Mouse (Mus musculus): ENCODE results near the gene Elmo1. TPM values are rescaled to one million over a fixed set of nuclear protein-coding genes. Genes with fewer than 3 reads are reported as not detected.

The Elmo1 gene
- polyA plus RNA-seq, 1 experiment = not detected

- H3K27me3 ChIP-seq (ENCODE audit: control insufficient read depth, insufficient read depth, insufficient read length) = no peaks in the 10 kb centered on the region
- H3K79me2 ChIP-seq (ENCODE audit: control insufficient read depth, insufficient read depth) = no peaks in the 10 kb centered on the region
- TF ChIP-seq MYOD1 (IDR thresholded peaks at IDR 0.05; ENCODE audit: control insufficient read depth, insufficient read length, low read depth) = no peak
- TF ChIP-seq MAX (IDR thresholded peaks at IDR 0.05) = no peak
- TF ChIP-seq USF1 (IDR thresholded peaks at IDR 0.05; ENCODE audit: low read depth) = no peak
- no peak for TF ChIP-seq MYOG (IDR thresholded peaks at IDR 0.05; ENCODE audit: control insufficient read depth, extremely low read depth, insufficient read length)
- no peak for TF ChIP-seq CEBPB (IDR thresholded peaks at IDR 0.05; ENCODE audit: low read depth)
- TF ChIP-seq CTCF (IDR thresholded peaks at IDR 0.05; ENCODE audit: control insufficient read depth, insufficient read depth, insufficient read length) = no peak
- no peak for TF ChIP-seq FOSL1 (IDR thresholded peaks at IDR 0.05; ENCODE audit: insufficient read depth, low read length, poor library complexity, severe bottlenecking)
Measured at GRCm38 (mm10) chr13:20286680-20287079, 196.3 kb downstream of the Elmo1 start.

GRCm38 (mm10) chr13:20288393-20288792 lies 198.0 kb downstream of the Elmo1 start:
- H3ac ChIP-seq (ENCODE audit: control insufficient read depth, insufficient read length, low read depth) = no peak overlapping the region
- H3K36me3 ChIP-seq (ENCODE audit: control insufficient read depth, insufficient read depth) = no peaks in the 10 kb centered on the region
- H3K27me3 ChIP-seq (ENCODE audit: control insufficient read depth, insufficient read depth, insufficient read length) = no peaks in the 10 kb centered on the region
- no peak for TF ChIP-seq MYOD1 (IDR thresholded peaks at IDR 0.05; ENCODE audit: control insufficient read depth, insufficient read length, low read depth)
- TF ChIP-seq USF1 (IDR thresholded peaks at IDR 0.05; ENCODE audit: low read depth) = no peak
- TF ChIP-seq MAX (IDR thresholded peaks at IDR 0.05) = no peak
- TF ChIP-seq FOSL1 (IDR thresholded peaks at IDR 0.05; ENCODE audit: insufficient read depth, low read length, poor library complexity, severe bottlenecking) = no peak
- TF ChIP-seq MYOG (IDR thresholded peaks at IDR 0.05; ENCODE audit: control insufficient read depth, extremely low read depth, insufficient read length) = no peak
- H3K79me2 ChIP-seq (ENCODE audit: control insufficient read depth, insufficient read depth) = no peaks in the 10 kb centered on the region
- no peaks in the 10 kb centered on the region for H3K79me3 ChIP-seq (ENCODE audit: low read depth)
- H3K4me3 ChIP-seq (ENCODE audit: insufficient read depth, poor library complexity, severe bottlenecking) = no peak overlapping the region

More at GRCm38 (mm10) chr13:20286680-20287079, 196.3 kb downstream of the Elmo1 start:
- no peaks in the 10 kb centered on the region for H3K36me3 ChIP-seq (ENCODE audit: control insufficient read depth, insufficient read depth)
- no peaks in the 10 kb centered on the region for H3K79me3 ChIP-seq (ENCODE audit: low read depth)
- no peak overlapping the region for H3K4me3 ChIP-seq (ENCODE audit: insufficient read depth, poor library complexity, severe bottlenecking)
- H3ac ChIP-seq (ENCODE audit: control insufficient read depth, insufficient read length, low read depth) = no peak overlapping the region

DNA sequence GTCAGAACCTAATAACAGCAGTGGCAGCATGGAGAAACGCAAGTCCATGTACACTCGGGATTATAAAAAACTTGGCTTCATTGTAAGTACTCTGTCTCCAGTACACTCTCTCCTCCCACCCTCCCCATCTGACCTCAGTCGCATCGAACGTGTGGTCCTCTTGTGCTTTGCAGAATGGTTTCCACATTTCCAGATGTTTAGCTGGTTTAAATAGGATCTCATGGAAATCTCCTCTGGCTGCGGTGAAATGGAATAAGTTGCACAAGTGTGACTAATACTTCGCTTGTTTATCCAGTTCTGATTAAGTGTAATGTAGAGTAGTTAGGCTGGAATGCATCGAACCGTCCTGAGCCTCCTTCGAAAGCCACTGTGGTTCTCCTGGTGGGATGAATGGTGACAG lies 200.0 kb downstream of the Elmo1 start:
- Histone ChIP-seq H3K79me3 (ENCODE audit: low read depth) (no peaks in the 10 kb centered on the region), H3K36me3 (ENCODE audit: control insufficient read depth, insufficient read depth) (no peaks in the 10 kb centered on the region), H3ac (ENCODE audit: control insufficient read depth, insufficient read length, low read depth) (no peak overlapping the region), H3K79me2 (ENCODE audit: control insufficient read depth, insufficient read depth) (no peaks in the 10 kb centered on the region), H3K27me3 (ENCODE audit: control insufficient read depth, insufficient read depth, insufficient read length) (no peaks in the 10 kb centered on the region), H3K4me3 (ENCODE audit: insufficient read depth, poor library complexity, severe bottlenecking) (no peak overlapping the region)
- TF ChIP-seq CEBPB (IDR thresholded peaks at IDR 0.05; ENCODE audit: low read depth) = peak; percentile 83
- TF ChIP-seq FOSL1 (IDR thresholded peaks at IDR 0.05; ENCODE audit: insufficient read depth, low read length, poor library complexity, severe bottlenecking) = no peak
- TF ChIP-seq CTCF (IDR thresholded peaks at IDR 0.05; ENCODE audit: control insufficient read depth, insufficient read depth, insufficient read length) = no peak

DNA sequence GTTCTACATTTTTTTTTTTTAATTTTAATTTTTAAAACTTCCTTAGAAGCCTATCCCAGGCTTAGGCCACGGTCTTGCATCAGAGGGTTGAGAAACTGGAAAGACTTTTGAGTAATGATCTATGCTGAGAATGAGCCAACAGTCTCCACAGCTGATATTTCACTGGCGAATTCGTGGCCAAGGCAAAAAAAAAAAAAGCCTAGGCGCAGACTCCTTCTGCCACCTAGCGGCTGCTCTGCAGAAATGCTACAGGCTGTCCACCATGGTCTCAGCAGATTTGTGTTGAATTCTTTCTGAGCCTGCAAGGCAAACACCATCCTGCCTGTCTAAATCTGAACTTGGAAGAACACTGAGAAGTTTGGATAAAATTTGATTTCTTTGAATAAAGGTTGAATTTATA lies 202.0 kb downstream of the Elmo1 start:
- no peak overlapping the region for H3ac ChIP-seq (ENCODE audit: control insufficient read depth, insufficient read length, low read depth)

GRCm38 (mm10) chr13:20295278-20295970 lies 205.0 kb downstream of the Elmo1 start:
- TF ChIP-seq USF1 (IDR thresholded peaks at IDR 0.05; ENCODE audit: low read depth) (peak; percentile 88), CEBPB (IDR thresholded peaks at IDR 0.05; ENCODE audit: low read depth) (no peak)
- Histone ChIP-seq H3ac (ENCODE audit: control insufficient read depth, insufficient read length, low read depth) (no peak overlapping the region), H3K79me3 (ENCODE audit: low read depth) (no peaks in the 10 kb centered on the region)

More for the DNA sequence above, 202.0 kb downstream of the Elmo1 start:
- Histone ChIP-seq H3K79me2 (ENCODE audit: control insufficient read depth, insufficient read depth) (no peaks in the 10 kb centered on the region), H3K27me3 (ENCODE audit: control insufficient read depth, insufficient read depth, insufficient read length) (no peaks in the 10 kb centered on the region), H3K36me3 (ENCODE audit: control insufficient read depth, insufficient read depth) (no peaks in the 10 kb centered on the region), H3K4me3 (ENCODE audit: insufficient read depth, poor library complexity, severe bottlenecking) (no peak overlapping the region), H3K79me3 (ENCODE audit: low read depth) (no peaks in the 10 kb centered on the region)
- TF ChIP-seq USF1 (IDR thresholded peaks at IDR 0.05; ENCODE audit: low read depth) (no peak), CTCF (IDR thresholded peaks at IDR 0.05; ENCODE audit: control insufficient read depth, insufficient read depth, insufficient read length) (peak; percentile 40), MYOD1 (IDR thresholded peaks at IDR 0.05; ENCODE audit: control insufficient read depth, insufficient read length, low read depth) (no peak)

DNA sequence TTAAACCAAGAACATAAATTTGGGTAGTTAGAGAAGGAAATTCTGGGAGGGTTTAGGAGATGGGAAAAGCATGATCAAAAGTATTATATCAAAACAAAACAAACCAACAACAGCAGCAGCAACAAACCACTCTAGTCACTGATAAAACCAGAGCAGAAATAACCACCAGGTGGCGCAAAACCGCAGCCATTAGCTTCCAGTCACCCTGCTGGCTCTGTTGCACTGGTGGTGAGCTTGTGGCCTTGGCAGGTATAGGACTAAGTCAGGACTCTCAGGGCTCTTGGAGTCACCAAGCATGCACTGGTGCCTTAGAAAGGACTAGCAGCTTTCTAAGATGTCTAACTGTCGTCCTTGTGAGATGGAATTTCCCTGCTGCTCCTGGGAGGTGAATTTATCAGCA lies 207.4 kb downstream of the Elmo1 start:
- TF ChIP-seq USF1 (IDR thresholded peaks at IDR 0.05; ENCODE audit: low read depth) (no peak), CTCF (IDR thresholded peaks at IDR 0.05; ENCODE audit: control insufficient read depth, insufficient read depth, insufficient read length) (peak; percentile 73)
- Histone ChIP-seq H3K27me3 (ENCODE audit: control insufficient read depth, insufficient read depth, insufficient read length) (no peaks in the 10 kb centered on the region), H3K36me3 (ENCODE audit: control insufficient read depth, insufficient read depth) (no peaks in the 10 kb centered on the region), H3K4me3 (ENCODE audit: insufficient read depth, poor library complexity, severe bottlenecking) (no peak overlapping the region), H3ac (ENCODE audit: control insufficient read depth, insufficient read length, low read depth) (no peak overlapping the region), H3K79me3 (ENCODE audit: low read depth) (no peaks in the 10 kb centered on the region), H3K79me2 (ENCODE audit: control insufficient read depth, insufficient read depth) (no peaks in the 10 kb centered on the region)

More at GRCm38 (mm10) chr13:20295278-20295970, 205.0 kb downstream of the Elmo1 start:
- no peaks in the 10 kb centered on the region for H3K27me3 ChIP-seq (ENCODE audit: control insufficient read depth, insufficient read depth, insufficient read length)
- H3K4me3 ChIP-seq (ENCODE audit: insufficient read depth, poor library complexity, severe bottlenecking) = no peak overlapping the region
- H3K36me3 ChIP-seq (ENCODE audit: control insufficient read depth, insufficient read depth) = no peaks in the 10 kb centered on the region
- H3K79me2 ChIP-seq (ENCODE audit: control insufficient read depth, insufficient read depth) = no peaks in the 10 kb centered on the region

Measured in C2C12 (cell line).